Comparison of ENCODE assay signal across 7 mouse cellular contexts in genomic region chr6:90476941-90477518, GRCm38 (mm10). TPM values are rescaled to one million over a fixed set of nuclear protein-coding genes. Genes with fewer than 3 reads are reported as not detected.
DNase-seq lines count a peak whose midpoint lies in the region; ATAC-seq and TF ChIP-seq lines count a peak whose summit lies in the region.

No protein-coding gene starts in this region.

- H3K27me3 ChIP-seq in stomach, postnatal 0 days (ENCODE audit: control insufficient read depth, insufficient read depth, low read length): no peaks in the 10 kb centered on the region

- no peak for TF ChIP-seq EP300 in stomach, postnatal 0 days (optimal IDR thresholded peaks at IDR 0.05)

- peaks cover 13% of the 10 kb centered on the region for H3K4me1 ChIP-seq in lung, adult 2 months (ENCODE audit: control insufficient read depth, insufficient read depth, low read length)
- H3K4me1 ChIP-seq in stomach, postnatal 0 days (replicated peaks; ENCODE audit: control insufficient read depth, insufficient read depth): no peaks in the 10 kb centered on the region

- no peak for TF ChIP-seq CTCF in lung, adult 2 months (IDR thresholded peaks at IDR 0.05; ENCODE audit: insufficient read depth, low read length)
- no peak for TF ChIP-seq CTCF in stomach, postnatal 0 days (IDR thresholded peaks at IDR 0.05; ENCODE audit: low read depth)

- 29% methylated on average over 14 of the region's 14 CpGs for WGBS in lung, adult 2 months
- 44% methylated on average over 14 of the region's 14 CpGs for WGBS in stomach, postnatal 0 days

- ATAC-seq in stomach, postnatal 0 days (ENCODE audit: low FRiP score, low TSS enrichment): peak; percentile 62; the same call in 1 of the 2 replicates
- ATAC-seq in activated CD4-positive, CD25-positive, alpha-beta regulatory T cell, adult 4 months: no peak

- H3K4me2 ChIP-seq in stomach, postnatal 0 days (replicated peaks; ENCODE audit: low read depth): no peak overlapping the region

- no peaks in the 10 kb centered on the region for H3K36me3 ChIP-seq in stomach, postnatal 0 days (ENCODE audit: control insufficient read depth, insufficient read depth, low read length)

- H3K9ac ChIP-seq in stomach, postnatal 0 days (ENCODE audit: low read length): no peak overlapping the region

- no peaks in the 10 kb centered on the region for H3K9me3 ChIP-seq in stomach, postnatal 0 days (ENCODE audit: control insufficient read depth, low read length)

- no peak for TF ChIP-seq POLR2A in lung, adult 2 months (IDR thresholded peaks at IDR 0.05; ENCODE audit: borderline replicate concordance, extremely low read depth, low read depth, low read length)

- intact Hi-C loops in gastrocnemius, postnatal 36 days (cut with DNase I): no loop called here

- H3K27ac ChIP-seq in stomach, postnatal 0 days (replicated peaks): no peak overlapping the region

- peak; percentile 65 to 67 for DNase-seq in lung, adult 18-20 months
- DNase-seq in lung, adult 2 months: no peak
- DNase-seq in cerebellum, adult 8-10 months: peak; percentile 39
- DNase-seq in gastrocnemius, postnatal 36 days: peak; percentile 58
- DNase-seq in kidney, postnatal 14 days: peak; percentile 83
- no peak for DNase-seq in stomach, postnatal 0 days (ENCODE audit: low spot score)

- H3K4me3 ChIP-seq in lung, adult 2 months (replicated peaks; ENCODE audit: extremely low read depth, low read depth, low read length): no peak overlapping the region
- no peak overlapping the region for H3K4me3 ChIP-seq in stomach, postnatal 0 days (ENCODE audit: low read depth, low read length)

RNA-seq across cellular contexts. Expression of gene Aldh1l1, which starts 9.2 kb away (rescaled TPM):
- polyA plus RNA-seq in lung, adult 2 months (2012; rRNA removed): 14.7 and 17.9 TPM in 2 replicates
- total RNA-seq in gastrocnemius, postnatal 36 days (2021): 1 to 10 TPM; 2.9 to 4.0 TPM
- 6.6 and 7.6 TPM in 2 replicates for polyA plus RNA-seq in stomach, postnatal 0 days (2015; fragmentation: Nextera tagmentation; extraction: Ambion mirVana)
- polyA plus RNA-seq in activated CD4-positive, CD25-positive, alpha-beta regulatory T cell, adult 4 months (2017; shearing (Covaris generic)): 1 to 10 TPM in 1 of 2 experiments, under 1 TPM in 1; 0.44 to 1.7 TPM

RNA-seq across cellular contexts. Expression of gene Klf15, which starts 14.7 kb away (rescaled TPM):
- 55.7 and 145 TPM in 2 replicates for polyA plus RNA-seq in lung, adult 2 months (2012; rRNA removed)
- total RNA-seq in gastrocnemius, postnatal 36 days (2021): 10 to 100 TPM; 36.6 to 38.0 TPM
- 4.1 and 4.2 TPM in 2 replicates for polyA plus RNA-seq in stomach, postnatal 0 days (2015; fragmentation: Nextera tagmentation; extraction: Ambion mirVana)
- polyA plus RNA-seq in activated CD4-positive, CD25-positive, alpha-beta regulatory T cell, adult 4 months (2017; shearing (Covaris generic)): not detected

RNA-seq across cellular contexts. Expression of gene Cfap100, which starts 48.4 kb away (rescaled TPM):
- polyA plus RNA-seq in lung, adult 2 months (2012; rRNA removed): 5.6 and 8.0 TPM in 2 replicates
- under 1 TPM in 1 of 2 experiments, not detected in 1; 0.30 TPM for total RNA-seq in gastrocnemius, postnatal 36 days (2021)
- 0.30 and 0.34 TPM in 2 replicates for polyA plus RNA-seq in stomach, postnatal 0 days (2015; fragmentation: Nextera tagmentation; extraction: Ambion mirVana)
- polyA plus RNA-seq in activated CD4-positive, CD25-positive, alpha-beta regulatory T cell, adult 4 months (2017; shearing (Covaris generic)): under 1 TPM in 1 of 2 experiments, not detected in 1; 0.25 TPM

Comparison
In these comparisons a context has a peak if more than half of its experiments do, and no peak if none do; other contexts are left out.
1. DNase-seq: peak in lung, adult 18-20 months (2 of 2), cerebellum, adult 8-10 months (single experiment), gastrocnemius, postnatal 36 days (2 of 2) and kidney, postnatal 14 days (single experiment); none in lung, adult 2 months (single experiment) and stomach, postnatal 0 days (single experiment).
2. RNA of gene Klf15, which starts 14.7 kb away (polyA plus RNA-seq): 55.7 to 145 TPM in lung, adult 2 months; 4.1 to 4.2 TPM in stomach, postnatal 0 days and not detected in activated CD4-positive, CD25-positive, alpha-beta regulatory T cell, adult 4 months; every median in the first group is over 10 times any median in the second.